Mouse (Mus musculus) cerebellum, adult 18-20 months (tissue): Measurements from ENCODE around the gene Nr1h4.
"Not testable (repeated sequence)": the region's sequence is repeated elsewhere in the genome, so short reads cannot be mapped to it uniquely, and the experiment has no call there.

Experiments
- DNase-seq, 2 experiments: peaks; one replicate each; pipeline ENCODE4 v3.0.0; 2021

The Nr1h4 gene

GRCm38 (mm10) chr10:89532929-89533727 lies at the start of gene Nr1h4:
Gene Nr1h4 (minus strand): TSS chr10:89533585.
- peak; percentile 61 to 62 for DNase-seq

DNA sequence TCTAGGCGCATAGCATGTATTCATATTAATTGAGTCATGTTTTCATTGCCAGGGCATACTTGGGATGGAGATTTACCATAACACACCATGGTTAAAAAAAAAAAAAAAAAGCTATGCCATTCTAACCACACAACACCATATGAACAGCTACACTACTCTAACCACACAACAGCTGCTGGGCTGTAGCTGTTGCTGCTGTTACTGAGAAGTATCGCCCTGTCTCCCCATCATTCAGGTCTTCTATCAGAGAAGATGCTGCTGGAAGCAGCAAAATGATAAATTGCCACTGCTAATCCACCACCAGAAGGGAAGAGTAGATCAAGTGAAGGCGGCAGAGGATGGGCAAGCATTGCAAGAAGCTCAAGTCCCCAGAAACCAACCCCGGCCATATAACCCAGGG lies 45.4 kb upstream of the Nr1h4 start:
- no peak for DNase-seq

GRCm38 (mm10) chr10:89577666-89578065 lies 44.3 kb upstream of the Nr1h4 start:
- no peak for DNase-seq

- no peak for DNase-seq
Measured at GRCm38 (mm10) chr10:89573421-89573820, 40.0 kb upstream of the Nr1h4 start.

DNA sequence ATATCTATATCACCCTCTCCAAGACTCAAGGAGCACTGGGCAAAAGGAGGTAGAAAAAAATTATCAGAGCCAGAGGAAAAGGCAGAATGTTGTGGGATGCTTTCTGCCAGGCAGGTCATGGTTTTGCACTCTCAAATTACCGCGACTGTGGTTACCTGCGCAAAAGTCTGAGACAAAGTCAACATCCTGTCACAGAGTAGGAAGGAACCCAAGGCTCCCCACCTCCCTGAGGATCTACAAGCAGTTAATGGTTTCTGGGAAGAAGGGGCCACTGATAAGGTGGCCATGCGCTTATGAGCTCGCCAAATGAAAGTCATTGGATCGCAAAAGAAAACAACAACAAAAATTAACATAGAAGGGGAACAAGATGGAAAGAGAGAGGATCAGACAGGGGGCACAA lies 39.6 kb upstream of the Nr1h4 start:
- DNase-seq = no peak

GRCm38 (mm10) chr10:89567391-89567790 lies 34.0 kb upstream of the Nr1h4 start:
- no peak for DNase-seq

GRCm38 (mm10) chr10:89565301-89566022 lies 32.1 kb upstream of the Nr1h4 start:
- DNase-seq = no peak

DNA sequence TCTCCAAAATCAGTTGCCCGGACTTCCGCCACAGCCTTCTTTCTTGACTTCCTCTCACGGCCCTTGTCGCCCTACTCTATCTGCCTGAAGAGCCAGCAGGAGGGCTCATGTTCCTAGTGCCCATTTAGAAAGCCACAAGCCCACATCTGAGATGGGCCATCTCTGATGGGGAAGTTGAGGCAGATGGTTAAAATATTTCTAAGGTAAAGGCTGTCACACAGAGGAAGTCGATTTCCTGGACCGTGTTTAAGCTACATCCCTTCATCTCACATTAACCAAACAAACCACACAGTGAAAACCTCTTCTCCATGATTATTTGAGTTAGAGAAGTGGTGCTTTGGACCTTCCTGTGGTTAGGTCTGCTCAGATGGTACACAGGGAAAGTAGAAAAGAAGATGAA lies 28.7 kb upstream of the Nr1h4 start:
- no peak for DNase-seq

GRCm38 (mm10) chr10:89559351-89559750 lies 26.0 kb upstream of the Nr1h4 start:
- DNase-seq = no peak

DNA sequence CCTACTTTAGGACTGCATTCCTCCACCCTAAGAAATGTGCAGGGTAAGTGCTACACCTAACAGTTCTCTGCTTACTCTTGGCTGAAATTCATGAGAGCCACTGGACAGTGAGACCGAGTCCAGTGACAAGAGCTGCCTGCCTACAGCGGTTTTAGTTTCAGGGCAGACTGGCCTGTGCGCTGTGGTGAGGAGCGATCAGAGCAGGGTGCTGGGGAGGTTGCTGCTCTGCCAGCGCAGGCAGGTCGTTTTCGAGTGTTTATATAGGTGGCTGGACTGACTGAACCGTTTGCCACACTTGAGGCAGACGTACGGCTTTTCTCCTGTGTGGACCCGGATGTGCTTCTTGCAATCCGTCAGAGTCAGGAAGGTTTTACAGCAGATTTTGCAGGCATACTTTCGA lies 21.5 kb upstream of the Nr1h4 start:
- DNase-seq = not testable (repeated sequence)

DNA sequence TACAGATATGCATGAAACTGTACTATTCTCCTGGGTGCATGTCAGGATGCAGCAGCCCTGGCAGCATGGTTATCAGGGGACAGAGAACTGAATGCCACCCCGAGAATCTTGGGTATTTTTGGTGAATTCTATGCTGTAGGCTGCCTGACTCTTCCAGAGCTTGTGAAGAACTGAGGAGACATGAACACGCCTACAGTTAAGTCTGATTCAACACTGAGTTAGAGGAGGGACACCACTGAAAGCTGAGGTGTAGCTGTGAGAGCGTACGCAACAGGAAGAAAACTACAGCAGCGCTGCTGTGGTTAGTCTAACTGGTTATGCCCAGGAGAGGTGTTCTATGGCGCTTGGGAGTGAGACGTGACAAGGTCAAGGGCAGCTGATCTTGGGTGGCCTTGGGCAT lies 20.5 kb upstream of the Nr1h4 start:
- not testable (repeated sequence) for DNase-seq

- DNase-seq = no peak
Measured at GRCm38 (mm10) chr10:89553015-89553414, 19.6 kb upstream of the Nr1h4 start.

DNA sequence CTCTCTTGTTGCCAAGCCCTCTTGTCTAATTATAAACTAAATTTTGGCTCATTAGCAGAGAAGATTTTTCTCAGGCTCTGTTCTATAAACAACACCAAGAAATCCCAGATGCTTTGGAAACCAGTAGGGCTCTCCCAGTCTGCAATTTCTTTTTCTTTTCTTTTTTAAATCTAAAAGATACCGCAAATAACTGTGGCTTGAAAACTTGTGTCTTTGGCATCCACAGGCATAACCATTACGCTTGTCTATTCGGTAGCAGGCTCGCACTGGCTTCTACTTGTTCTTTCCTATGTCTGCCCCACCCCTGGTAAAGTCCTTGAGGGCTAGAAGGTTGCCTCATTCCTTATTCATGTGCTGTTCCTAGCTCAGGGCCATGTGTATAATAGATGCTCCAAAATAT lies 18.3 kb upstream of the Nr1h4 start:
- DNase-seq = no peak

DNA sequence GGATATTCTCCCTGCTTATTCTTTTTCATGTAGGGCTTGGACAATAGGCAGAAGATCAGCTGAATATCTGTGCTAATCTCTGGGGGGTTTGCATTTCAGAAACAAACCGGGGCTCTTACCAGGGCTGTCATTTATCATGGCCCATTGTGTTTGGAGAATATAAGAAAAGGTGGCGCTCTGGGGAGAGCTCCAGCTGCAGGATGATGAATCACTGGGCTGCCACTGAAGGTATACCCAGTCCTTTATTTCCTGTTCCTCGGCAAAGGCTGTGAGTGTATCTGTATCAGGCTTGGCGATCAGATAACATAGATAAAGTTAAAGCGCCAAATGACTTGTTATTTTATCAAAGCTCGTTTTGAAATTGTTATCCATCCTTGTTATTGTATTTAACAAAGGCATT lies 14.6 kb upstream of the Nr1h4 start:
- no peak for DNase-seq

GRCm38 (mm10) chr10:89546989-89547388 lies 13.6 kb upstream of the Nr1h4 start:
- DNase-seq = no peak

- DNase-seq = no peak
Measured at GRCm38 (mm10) chr10:89543867-89544266, 10.5 kb upstream of the Nr1h4 start.

- DNase-seq = no peak
Measured at GRCm38 (mm10) chr10:89542321-89542720, 8.9 kb upstream of the Nr1h4 start.

GRCm38 (mm10) chr10:89532451-89532850 lies 934 bp downstream of the Nr1h4 start:
- no peak for DNase-seq

GRCm38 (mm10) chr10:89531976-89532375 lies 1.4 kb downstream of the Nr1h4 start:
- no peak for DNase-seq

DNA sequence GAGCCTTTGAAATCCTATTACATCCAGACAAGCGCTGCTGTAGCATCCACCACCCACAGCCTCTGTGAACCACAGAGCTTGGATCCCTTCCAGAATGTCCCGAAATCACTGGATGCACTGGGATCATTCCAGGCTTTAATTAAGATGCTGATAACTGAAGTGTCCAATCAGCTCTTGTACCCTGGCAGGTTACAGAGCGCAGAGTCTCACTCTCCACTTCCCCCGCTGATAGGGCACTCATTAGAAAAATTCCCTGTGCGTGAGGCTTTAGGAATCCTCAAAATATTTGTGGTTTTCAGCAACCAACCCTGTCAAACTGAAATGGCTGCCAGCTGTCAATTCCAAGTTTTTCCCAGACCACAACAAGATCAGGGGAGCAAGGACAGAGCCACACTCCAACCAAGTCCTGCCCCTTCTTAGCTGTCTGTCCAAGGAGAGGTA lies 2.2 kb downstream of the Nr1h4 start:
- DNase-seq = no peak

DNA sequence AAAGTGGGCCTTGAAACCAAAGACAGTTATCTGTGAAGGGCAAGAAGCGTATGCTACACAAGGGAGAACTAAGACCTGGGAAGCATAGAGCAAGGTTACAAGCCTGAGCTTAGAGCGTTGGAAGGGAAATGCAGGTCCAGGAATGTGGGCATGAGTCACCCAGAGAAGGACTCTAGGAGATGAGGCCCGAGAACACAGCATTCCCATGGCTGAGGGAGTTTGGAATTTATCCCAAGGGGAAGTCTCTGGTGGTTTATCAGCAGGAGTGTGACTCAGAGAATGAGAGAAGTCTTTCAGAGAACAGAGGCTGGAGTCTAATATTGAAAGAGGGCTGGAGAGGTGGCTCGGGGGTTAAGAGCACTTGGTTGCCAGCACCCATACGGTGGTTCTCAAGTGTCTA lies 6.3 kb downstream of the Nr1h4 start:
- no peak for DNase-seq

DNA sequence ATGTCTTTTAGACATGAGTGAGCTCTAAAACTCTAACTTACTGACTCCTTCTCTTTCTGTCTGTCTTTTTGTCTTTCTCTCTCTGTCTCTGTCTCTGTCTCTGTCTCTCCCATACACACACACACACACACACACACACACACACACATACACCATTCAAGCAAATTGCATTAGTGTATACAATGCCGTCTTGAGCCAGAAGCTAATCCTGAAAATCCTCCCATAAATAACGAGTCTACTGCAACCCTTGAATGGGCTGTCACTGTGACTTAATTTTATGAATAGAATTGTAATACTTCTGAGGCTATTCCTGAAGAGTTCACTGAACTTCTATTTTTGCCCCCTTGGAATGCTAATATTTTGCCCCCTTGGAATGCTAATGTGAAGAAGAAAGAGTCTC lies 7.6 kb downstream of the Nr1h4 start:
- no peak for DNase-seq

DNA sequence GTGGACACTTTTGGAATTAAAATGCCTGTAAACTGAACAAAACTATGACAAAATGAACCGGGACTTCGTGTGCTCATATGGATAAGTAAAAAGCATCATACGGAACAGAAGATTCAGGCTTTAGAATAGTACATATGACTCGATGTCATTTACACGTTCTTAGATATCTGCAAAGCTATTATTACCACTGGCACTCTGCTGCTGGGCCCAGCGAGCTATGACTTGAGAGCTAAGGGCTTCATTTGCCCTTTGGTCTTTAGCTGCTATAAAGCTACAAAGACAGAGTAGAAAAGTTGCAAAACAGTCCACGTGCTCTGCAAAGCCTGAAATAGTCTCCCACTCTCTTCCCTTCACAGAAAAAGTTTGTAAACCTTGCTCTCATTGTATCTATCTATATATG lies 10.9 kb downstream of the Nr1h4 start:
- DNase-seq = no peak

GRCm38 (mm10) chr10:89521790-89522431 lies 11.5 kb downstream of the Nr1h4 start:
- DNase-seq = no peak
